Mouse (Mus musculus) liver, postnatal 0 days (tissue): ENCODE measurements around the gene Golga5. TPM values are rescaled to one million over a fixed set of nuclear protein-coding genes. Genes with fewer than 3 reads are reported as not detected.

Source experiments
- ATAC-seq: fragments of 200-750 bp; cut with Nextera tagmentation; 2 replicates; pipeline ENCODE4 v1.8.0; 2017; ENCODE audit warnings: mild to moderate bottlenecking, moderate library complexity
- DNase-seq: peaks from one replicate; pipeline ENCODE4 v3.0.0-alpha.2; 2016
- H3K27ac ChIP-seq: fragments of 300-500 bp; sonication (generic); 2 replicates; pipeline ENCODE4 v1.5.1; 2014; ENCODE audit warnings: antibody characterized with exemption, moderate library complexity, mild to moderate bottlenecking, low read depth
- H3K27me3 ChIP-seq: fragments of 300-500 bp; sonication (generic); 2 replicates; pipeline ENCODE4 v1.6.1; 2014; ENCODE audit warnings: low read length, control low read depth, mixed read lengths; ENCODE audit not compliant: insufficient read depth
- H3K36me3 ChIP-seq: fragments of 300-500 bp; sonication (generic); replicated peaks from 2 replicates; pipeline ENCODE4 v1.6.1; 2014; ENCODE audit warnings: mild to moderate bottlenecking, control low read depth, low read length, moderate library complexity, mixed read lengths; ENCODE audit not compliant: insufficient read depth
- H3K4me1 ChIP-seq: fragments of 300-500 bp; sonication (generic); 2 replicates; pipeline ENCODE4 v1.6.1; 2014; ENCODE audit warnings: antibody characterized with exemption, mild to moderate bottlenecking, control low read depth; ENCODE audit not compliant: insufficient read depth
- H3K4me2 ChIP-seq: fragments of 300-500 bp; sonication (generic); 2 replicates; pipeline ENCODE4 v1.6.1; 2014; ENCODE audit warnings: low read depth, mild to moderate bottlenecking, low read length, moderate library complexity, mixed read lengths
- H3K4me3 ChIP-seq: fragments of 300-500 bp; sonication (generic); 2 replicates; pipeline ENCODE4 v1.5.1; 2014; ENCODE audit warnings: low read depth, low read length
- H3K9ac ChIP-seq: fragments of 300-500 bp; sonication (generic); replicated peaks from 2 replicates; pipeline ENCODE4 v1.6.1; 2014; ENCODE audit warnings: mild to moderate bottlenecking, moderate library complexity
- H3K9me3 ChIP-seq: fragments of 300-500 bp; sonication (generic); 2 replicates; pipeline ENCODE4 v1.6.1; 2016; ENCODE audit warnings: mild to moderate bottlenecking, control low read depth, low read length, mixed read lengths
- CTCF ChIP-seq: sonication (generic); IDR thresholded peaks from 2 replicates; pipeline ENCODE4 v1.5.1; 2016; ENCODE audit warnings: antibody characterized with exemption, low read depth
- EP300 ChIP-seq: IDR thresholded peaks from 2 replicates; pipeline ENCODE4 v1.6.1; 2016; ENCODE audit warnings: antibody characterized with exemption, low read depth, mild to moderate bottlenecking
- WGBS: fragments of 180-500 bp; shearing (Covaris S2); extraction: QIAGEN DNeasy Blood & Tissue Kit; methylation state at CpG from one replicate; pipeline ENCODE4 v1.1.7; 2014; ENCODE audit not compliant: insufficient replicate concordance; 5-methylcytosine and 5-hydroxymethylcytosine counted together
- polyA plus RNA-seq: library from polyadenylated mRNA; unstranded; fragments of >200 nt; fragmentation: Nextera tagmentation; extraction: Ambion mirVana; gene quantifications from 2 replicates; pipeline ENCODE4 v1.2.1, GENCODE M21; 2015

Gene Golga5
- polyA plus RNA-seq, 1 experiment from 2014 or later: 16.5 TPM

DNA sequence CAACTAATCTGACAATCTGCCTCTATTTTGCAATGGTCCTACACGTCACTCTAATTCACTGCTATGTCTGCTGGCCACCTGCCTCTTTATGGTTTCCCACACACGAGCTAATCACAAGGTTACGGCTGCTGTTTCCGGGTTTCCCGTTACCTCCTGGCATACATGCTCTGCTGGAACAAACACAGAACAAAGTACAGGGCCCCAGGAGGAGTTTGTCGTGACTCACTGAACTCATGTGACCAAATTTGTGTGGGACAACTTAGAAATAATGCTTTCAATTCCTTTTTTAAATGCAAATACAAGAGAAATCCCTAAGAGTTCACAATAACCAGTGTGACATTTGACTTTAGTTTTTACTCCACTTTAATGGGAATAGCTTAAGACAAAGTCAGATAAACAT lies 15.4 kb upstream of the Golga5 start:
- DNase-seq (peak; percentile 61), ATAC-seq (peak; percentile 89)
- Histone ChIP-seq H3K36me3 (no peaks in the 10 kb centered on the region), H3K9me3 (no peaks in the 10 kb centered on the region), H3K27ac (peak overlapping the region; percentile 88), H3K4me3 (no peak overlapping the region), H3K9ac (no peak overlapping the region), H3K4me1 (0 out of 2 replicates have a peak, but pooled peaks cover 7% of the 10 kb centered on the region), H3K4me2 (no peak overlapping the region), H3K27me3 (no peaks in the 10 kb centered on the region)
- WGBS: 44% methylated on average over 6 of the region's 6 CpGs
- no peak for TF ChIP-seq CTCF
- peak; percentile 77 for TF ChIP-seq EP300

GRCm38 (mm10) chr12:102456467-102457193 lies 12.3 kb upstream of the Golga5 start:
- no peaks in the 10 kb centered on the region for H3K27me3 ChIP-seq
- ATAC-seq (no peak), DNase-seq (no peak)
- no peaks in the 10 kb centered on the region for H3K36me3 ChIP-seq
- TF ChIP-seq CTCF (no peak), EP300 (no peak)
- 0 out of 2 replicates have a peak, but pooled peaks cover 3% of the 10 kb centered on the region for H3K4me1 ChIP-seq
- H3K27ac ChIP-seq: no peak overlapping the region; the same call in 1 of the 2 replicates
- no peak overlapping the region for H3K4me2 ChIP-seq
- 37% methylated on average over 7 of the region's 7 CpGs for WGBS
- no peak overlapping the region for H3K9ac ChIP-seq
- no peaks in the 10 kb centered on the region for H3K9me3 ChIP-seq
- H3K4me3 ChIP-seq: no peak overlapping the region

- H3K9me3 ChIP-seq: no peaks in the 10 kb centered on the region
- DNase-seq (no peak), ATAC-seq (no peak)
- no peaks in the 10 kb centered on the region for H3K27me3 ChIP-seq
- no peak overlapping the region for H3K4me2 ChIP-seq
- TF ChIP-seq EP300 (no peak), CTCF (no peak)
- H3K9ac ChIP-seq: no peak overlapping the region
- H3K36me3 ChIP-seq: no peaks in the 10 kb centered on the region
- H3K27ac ChIP-seq: no peak overlapping the region
- no peak overlapping the region for H3K4me3 ChIP-seq
- WGBS: 64% methylated on average over 5 of the region's 5 CpGs
- no peaks in the 10 kb centered on the region for H3K4me1 ChIP-seq
These were observed 8.9 kb upstream of the Golga5 start for GRCm38 (mm10) chr12:102460014-102460413.

DNA sequence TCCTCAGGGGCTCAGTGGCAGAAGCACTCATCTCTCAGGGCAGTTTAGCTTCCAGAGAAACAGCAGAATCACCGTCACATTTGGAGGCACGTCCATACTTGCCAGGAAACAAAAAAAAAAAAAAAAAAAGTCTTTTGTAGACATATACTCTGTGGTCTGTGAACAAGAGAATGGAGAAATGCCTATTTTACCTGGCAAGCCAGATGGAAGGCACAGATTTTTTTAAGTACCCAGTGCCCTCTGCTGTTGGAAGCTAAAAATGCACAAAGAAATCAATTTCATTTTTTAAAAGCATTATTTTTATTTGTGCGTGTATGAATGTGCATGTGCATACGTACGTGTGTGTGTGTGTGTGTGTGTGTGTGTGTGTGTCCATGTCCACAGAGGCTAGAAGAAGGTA lies 7.8 kb upstream of the Golga5 start:
- no peaks in the 10 kb centered on the region for H3K9me3 ChIP-seq
- DNase-seq (no peak), ATAC-seq (no peak)
- 46% methylated on average over 5 of the region's 5 CpGs for WGBS
- H3K27ac ChIP-seq: no peak overlapping the region
- no peak overlapping the region for H3K9ac ChIP-seq
- H3K4me1 ChIP-seq: no peaks in the 10 kb centered on the region
- no peak overlapping the region for H3K4me3 ChIP-seq
- no peak overlapping the region for H3K4me2 ChIP-seq
- TF ChIP-seq CTCF: peak; percentile 65
- no peak for TF ChIP-seq EP300
- H3K36me3 ChIP-seq: no peaks in the 10 kb centered on the region
- no peaks in the 10 kb centered on the region for H3K27me3 ChIP-seq

GRCm38 (mm10) chr12:102464650-102465049 lies 4.3 kb upstream of the Golga5 start:
- no peak overlapping the region for H3K4me2 ChIP-seq

GRCm38 (mm10) chr12:102468136-102468535 lies 799 bp upstream of the Golga5 start:
- no peak for TF ChIP-seq EP300
- TF ChIP-seq CTCF: no peak
- H3K4me1 ChIP-seq: peaks cover 4% of the 10 kb centered on the region; the same call in 1 of the 2 replicates
- H3K4me3 ChIP-seq: no peak overlapping the region
- H3K9ac ChIP-seq: no peak overlapping the region
- 93% methylated on average over 1 of the region's 1 CpGs for WGBS
- H3K27me3 ChIP-seq: no peaks in the 10 kb centered on the region
- H3K27ac ChIP-seq: no peak overlapping the region
- no peaks in the 10 kb centered on the region for H3K9me3 ChIP-seq
- no peak overlapping the region for H3K4me2 ChIP-seq
- H3K36me3 ChIP-seq: peaks cover 8% of the 10 kb centered on the region
- ATAC-seq (no peak), DNase-seq (no peak)

More at GRCm38 (mm10) chr12:102464650-102465049, 4.3 kb upstream of the Golga5 start:
- TF ChIP-seq EP300 (no peak), CTCF (peak; percentile 60)
- H3K9ac ChIP-seq: no peak overlapping the region
- H3K4me1 ChIP-seq: no peaks in the 10 kb centered on the region
- DNase-seq: no peak
- no peaks in the 10 kb centered on the region for H3K9me3 ChIP-seq
- WGBS: 66% methylated on average over 4 of the region's 4 CpGs
- H3K4me3 ChIP-seq: no peak overlapping the region
- H3K27me3 ChIP-seq: no peaks in the 10 kb centered on the region
- ATAC-seq: no peak
- no peak overlapping the region for H3K27ac ChIP-seq
- H3K36me3 ChIP-seq: no peaks in the 10 kb centered on the region
